Mouse (Mus musculus) hindbrain, postnatal 0 days (tissue): ENCODE results near the gene Spaar. TPM values are rescaled to one million over a fixed set of nuclear protein-coding genes. Genes with fewer than 3 reads are reported as not detected.

Experiments
- ATAC-seq: fragments of 200-750 bp; cut with Nextera tagmentation; 2 replicates; pipeline ENCODE4 v1.8.0; 2017; ENCODE audit warnings: mild to moderate bottlenecking, moderate TSS enrichment, moderate library complexity
- DNase-seq: peaks from one replicate; pipeline ENCODE4 v3.0.0-alpha.2; 2015; ENCODE audit warnings: low spot score
- H3K27ac ChIP-seq: fragments of 300-500 bp; sonication (generic); 2 replicates; pipeline ENCODE4 v1.5.1; 2014; ENCODE audit warnings: mild to moderate bottlenecking
- H3K27me3 ChIP-seq: fragments of 300-500 bp; sonication (generic); 2 replicates; pipeline ENCODE4 v1.6.1; 2014; ENCODE audit warnings: low read length, mixed read lengths; ENCODE audit not compliant: insufficient read depth
- H3K36me3 ChIP-seq: fragments of 300-500 bp; sonication (generic); 2 replicates; pipeline ENCODE4 v1.6.1; 2014; ENCODE audit warnings: low read length, mixed read lengths; ENCODE audit not compliant: insufficient read depth
- H3K4me1 ChIP-seq: fragments of 300-500 bp; sonication (generic); 2 replicates; pipeline ENCODE4 v1.6.1; 2014; ENCODE audit warnings: antibody characterized with exemption, low read length, mixed read lengths; ENCODE audit not compliant: insufficient read depth
- H3K4me2 ChIP-seq: fragments of 300-500 bp; sonication (generic); 2 replicates; pipeline ENCODE4 v1.6.1; 2014; ENCODE audit warnings: low read depth, mild to moderate bottlenecking, low read length, moderate library complexity, mixed read lengths
- H3K4me3 ChIP-seq: fragments of 300-500 bp; sonication (generic); 2 replicates; pipeline ENCODE4 v1.5.1; 2014; ENCODE audit warnings: low read length
- H3K9ac ChIP-seq: fragments of 300-500 bp; sonication (generic); replicated peaks from 2 replicates; pipeline ENCODE4 v1.6.1; 2014; ENCODE audit warnings: mild to moderate bottlenecking, low read length, moderate library complexity, mixed read lengths
- H3K9me3 ChIP-seq: fragments of 300-500 bp; sonication (generic); 2 replicates; pipeline ENCODE4 v1.6.1; 2016; ENCODE audit warnings: low read length, mixed read lengths
- CTCF ChIP-seq: IDR thresholded peaks from 2 replicates; pipeline ENCODE4 v1.5.1; 2016; ENCODE audit warnings: antibody characterized with exemption, control low read depth, low read depth
- WGBS: fragments of 180-500 bp; shearing (Covaris S2); extraction: QIAGEN DNeasy Blood & Tissue Kit; methylation state at CpG from one replicate; pipeline ENCODE4 v1.1.7; 2014; 5-methylcytosine and 5-hydroxymethylcytosine counted together
- polyA plus RNA-seq: library from polyadenylated mRNA; unstranded; fragments of >200 nt; fragmentation: Nextera tagmentation; extraction: Ambion mirVana; gene quantifications from 2 replicates; pipeline ENCODE4 v1.2.1, GENCODE M21; 2015
- total RNA-seq: library from RNA; depleted of rRNA; stranded (reverse); fragments of >200 nt; gene quantifications from 2 replicates; pipeline ENCODE4 v1.2.3, GENCODE M21; 2014; rRNA removed

The Spaar gene
- 0.10 and 0.22 TPM in 2 replicates for total RNA-seq
- polyA plus RNA-seq, result 0.08 and 0.13 TPM in 2 replicates

- no peak within 1 kb of the TSS for H3K4me3 ChIP-seq
- no peaks in the 10 kb centered on the region for H3K36me3 ChIP-seq
- H3K9ac ChIP-seq, result no peak within 1 kb of the TSS
- no peak for DNase-seq
- H3K27ac ChIP-seq, result no peak within 1 kb of the TSS
- no peak for ATAC-seq
- H3K9me3 ChIP-seq, result no peaks in the 10 kb centered on the region
- H3K27me3 ChIP-seq, result no peaks in the 10 kb centered on the region
- no peak within 1 kb of the TSS for H3K4me2 ChIP-seq
- WGBS, result 75% methylated on average over 14 of the region's 14 CpGs
- no peak for TF ChIP-seq CTCF
- no peaks in the 10 kb centered on the region for H3K4me1 ChIP-seq
Observed at GRCm38 (mm10) chr4:43729794-43730550, at the start of gene Spaar. Spaar (plus strand) TSS chr4:43730034.

GRCm38 (mm10) chr4:43690021-43690420 is 39.8 kb upstream of the Spaar start:
- peak; percentile 10 for DNase-seq
- TF ChIP-seq CTCF, result no peak
- ATAC-seq, result no peak

GRCm38 (mm10) chr4:43691026-43691425 is 38.8 kb upstream of the Spaar start:
- H3K36me3 ChIP-seq, result peaks cover 25% of the 10 kb centered on the region
- H3K27ac ChIP-seq, result no peak overlapping the region

More at GRCm38 (mm10) chr4:43690021-43690420, 39.8 kb upstream of the Spaar start:
- Histone ChIP-seq H3K9me3 (no peaks in the 10 kb centered on the region), H3K27me3 (no peaks in the 10 kb centered on the region), H3K36me3 (peaks cover 29% of the 10 kb centered on the region), H3K4me1 (no peaks in the 10 kb centered on the region), H3K4me2 (no peak overlapping the region), H3K4me3 (no peak overlapping the region), H3K27ac (no peak overlapping the region), H3K9ac (no peak overlapping the region)
- 81% methylated on average over 17 of the region's 17 CpGs for WGBS

GRCm38 (mm10) chr4:43693806-43694241 is 36.0 kb upstream of the Spaar start:
- no peak overlapping the region for H3K4me2 ChIP-seq
- H3K4me3 ChIP-seq, result no peak overlapping the region
- ATAC-seq, result no peak
- H3K4me1 ChIP-seq, result peaks cover 5% of the 10 kb centered on the region; the same call in 1 of the 2 replicates
- H3K9ac ChIP-seq, result no peak overlapping the region
- H3K9me3 ChIP-seq, result no peaks in the 10 kb centered on the region
- H3K27me3 ChIP-seq, result no peaks in the 10 kb centered on the region
- no peak overlapping the region for H3K27ac ChIP-seq
- no peak for TF ChIP-seq CTCF
- peaks cover 11% of the 10 kb centered on the region for H3K36me3 ChIP-seq
- no peak for DNase-seq
- 75% methylated on average over 5 of the region's 5 CpGs for WGBS

More at GRCm38 (mm10) chr4:43691026-43691425, 38.8 kb upstream of the Spaar start:
- DNase-seq (no peak), ATAC-seq (no peak)
- TF ChIP-seq CTCF, result no peak
- no peak overlapping the region for H3K9ac ChIP-seq
- H3K9me3 ChIP-seq, result no peaks in the 10 kb centered on the region
- no peaks in the 10 kb centered on the region for H3K4me1 ChIP-seq
- WGBS, result 81% methylated on average over 5 of the region's 5 CpGs
- no peak overlapping the region for H3K4me2 ChIP-seq
- no peak overlapping the region for H3K4me3 ChIP-seq
- no peaks in the 10 kb centered on the region for H3K27me3 ChIP-seq

- H3K9ac ChIP-seq, result no peak overlapping the region
- no peak overlapping the region for H3K27ac ChIP-seq
- peaks cover 4% of the 10 kb centered on the region for H3K36me3 ChIP-seq
- no peaks in the 10 kb centered on the region for H3K9me3 ChIP-seq
- ATAC-seq (no peak), DNase-seq (no peak)
- 93% methylated on average over 1 of the region's 1 CpGs for WGBS
- no peaks in the 10 kb centered on the region for H3K27me3 ChIP-seq
- peaks cover 5% of the 10 kb centered on the region; the same call in 1 of the 2 replicates for H3K4me1 ChIP-seq
- H3K4me3 ChIP-seq, result no peak overlapping the region
- no peak for TF ChIP-seq CTCF
- no peak overlapping the region for H3K4me2 ChIP-seq
Observed at GRCm38 (mm10) chr4:43694439-43695248, 35.2 kb upstream of the Spaar start.

GRCm38 (mm10) chr4:43695249-43695671 is 34.6 kb upstream of the Spaar start:
- Histone ChIP-seq H3K27me3 (no peaks in the 10 kb centered on the region), H3K27ac (no peak overlapping the region), H3K9ac (no peak overlapping the region), H3K4me2 (no peak overlapping the region), H3K9me3 (no peaks in the 10 kb centered on the region), H3K4me1 (peaks cover 5% of the 10 kb centered on the region; the same call in 1 of the 2 replicates), H3K36me3 (no peaks in the 10 kb centered on the region; the same call in 1 of the 2 replicates), H3K4me3 (no peak overlapping the region)
- DNase-seq, result peak; percentile 5
- 23% methylated on average over 9 of the region's 9 CpGs for WGBS
- ATAC-seq, result peak; percentile 61; the same call in 1 of the 2 replicates
- TF ChIP-seq CTCF, result no peak
